Mouse (Mus musculus): Measurements from ENCODE around the gene Adcyap1r1. TPM values are rescaled to one million over a fixed set of nuclear protein-coding genes. Genes with fewer than 3 reads are reported as not detected.

The Adcyap1r1 gene
- polyA plus RNA-seq, 1 experiment from 2014 or later: 20.4 TPM

DNA sequence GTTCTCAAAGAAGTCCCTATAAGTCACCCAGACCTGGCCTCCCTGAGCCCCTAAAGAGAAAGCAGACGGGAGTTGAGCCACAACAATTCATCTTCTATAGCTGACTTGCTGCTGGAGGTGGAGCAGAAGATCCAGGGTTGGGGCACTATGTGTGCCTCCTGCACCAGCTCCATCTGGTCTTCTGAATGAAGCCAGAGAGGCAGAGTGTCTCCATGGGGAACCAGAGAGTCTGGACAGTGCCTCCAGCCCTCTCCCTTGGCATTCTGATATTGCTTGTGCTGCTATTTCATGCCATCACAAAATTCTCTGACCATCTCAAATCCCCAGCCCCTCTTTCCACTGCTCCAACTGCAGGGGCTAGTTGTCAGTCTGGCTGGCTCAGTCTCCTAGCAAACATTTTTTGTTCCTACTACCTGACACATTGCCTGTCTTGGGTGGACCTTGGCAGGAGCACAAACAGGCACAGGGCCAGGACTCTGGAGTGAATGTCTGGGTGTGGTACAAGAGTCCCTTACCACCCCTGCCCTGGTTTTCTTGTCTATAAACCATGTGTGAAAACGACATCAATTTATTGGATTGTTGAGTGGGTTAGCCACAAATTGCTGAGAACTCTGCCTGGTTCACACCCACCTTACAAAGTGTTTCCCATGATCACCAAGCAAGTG lies 32.9 kb upstream of the Adcyap1r1 start:
- H3K4me3 ChIP-seq (ENCODE audit: low read depth, low read length): no peak overlapping the region
- ATAC-seq (ENCODE audit: low FRiP score) (no peak), DNase-seq (ENCODE audit: low spot score, missing footprints) (peak; percentile 26)
- no peaks in the 10 kb centered on the region for H3K9me3 ChIP-seq (ENCODE audit: control insufficient read depth, low read length)
- no peak overlapping the region for H3K4me2 ChIP-seq
- no peaks in the 10 kb centered on the region for H3K27me3 ChIP-seq (ENCODE audit: control insufficient read depth, insufficient read depth, low read length)
- H3K27ac ChIP-seq (ENCODE audit: low read depth, low read length): no peak overlapping the region
- no peaks in the 10 kb centered on the region for H3K36me3 ChIP-seq (ENCODE audit: control insufficient read depth, insufficient read depth, low read length)
- H3K4me1 ChIP-seq (ENCODE audit: control insufficient read depth, insufficient read depth, low read length): peaks cover 21% of the 10 kb centered on the region
- 66% methylated on average over 2 of the region's 2 CpGs for WGBS
- H3K9ac ChIP-seq (ENCODE audit: low read length): no peak overlapping the region

DNA sequence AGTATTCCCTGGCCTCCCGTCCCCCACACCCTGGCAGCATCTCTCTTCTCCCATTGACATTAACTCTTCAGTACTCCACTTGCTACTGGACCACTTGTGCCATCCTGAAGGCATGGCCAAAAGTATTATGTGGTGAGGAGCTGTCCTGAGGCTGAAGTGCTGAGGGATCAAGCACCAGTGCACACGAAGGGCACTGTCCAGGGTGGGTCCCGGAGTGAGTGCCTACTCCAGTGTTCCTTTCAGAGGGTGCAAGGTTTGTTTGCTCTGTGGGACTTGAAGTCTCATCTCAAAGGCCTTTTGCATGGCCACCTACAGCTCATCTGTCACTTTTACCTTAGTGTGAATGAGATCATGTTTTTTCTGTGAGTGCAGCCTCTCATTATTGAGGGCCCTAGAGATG lies 31.4 kb upstream of the Adcyap1r1 start:
- no peaks in the 10 kb centered on the region for H3K27me3 ChIP-seq (ENCODE audit: control insufficient read depth, insufficient read depth, low read length)
- H3K4me2 ChIP-seq: no peak overlapping the region
- H3K4me3 ChIP-seq (ENCODE audit: low read depth, low read length): no peak overlapping the region
- 69% methylated on average over 3 of the region's 3 CpGs for WGBS
- H3K36me3 ChIP-seq (ENCODE audit: control insufficient read depth, insufficient read depth, low read length): no peaks in the 10 kb centered on the region
- ATAC-seq (ENCODE audit: low FRiP score) (peak; percentile 31; the same call in 1 of the 2 replicates), DNase-seq (ENCODE audit: low spot score, missing footprints) (peak; percentile 78)
- no peaks in the 10 kb centered on the region for H3K9me3 ChIP-seq (ENCODE audit: control insufficient read depth, low read length)
- H3K27ac ChIP-seq (ENCODE audit: low read depth, low read length): peak overlapping the region; percentile 53; the same call in 1 of the 2 replicates
- peaks cover 21% of the 10 kb centered on the region for H3K4me1 ChIP-seq (ENCODE audit: control insufficient read depth, insufficient read depth, low read length)
- H3K9ac ChIP-seq (ENCODE audit: low read length): no peak overlapping the region

DNA sequence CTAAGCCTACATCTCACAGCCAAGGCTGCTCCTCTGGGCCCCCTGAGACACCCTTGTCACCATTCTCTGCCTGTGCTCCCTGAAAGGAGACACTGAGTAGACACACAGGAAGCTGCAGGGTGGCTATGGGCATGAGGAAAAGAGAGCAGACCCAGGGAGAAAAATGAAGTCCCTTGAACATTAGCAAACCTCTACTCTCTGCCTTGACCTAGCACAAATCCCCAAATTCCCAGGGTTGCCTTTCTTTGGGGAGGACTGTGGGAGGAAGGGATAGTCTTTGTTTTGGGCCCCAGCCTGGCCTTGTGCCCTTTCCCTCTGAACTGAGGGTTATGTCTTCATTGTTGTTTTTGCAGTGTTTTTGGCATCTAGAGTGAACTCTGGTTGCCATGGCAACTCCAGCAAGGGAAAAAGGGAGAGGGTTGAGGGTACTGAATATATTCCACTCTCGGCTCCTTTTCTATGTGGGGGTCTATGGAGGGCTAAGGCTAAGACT lies 30.9 kb upstream of the Adcyap1r1 start:
- no peaks in the 10 kb centered on the region for H3K27me3 ChIP-seq (ENCODE audit: control insufficient read depth, insufficient read depth, low read length)
- peaks cover 18% of the 10 kb centered on the region for H3K4me1 ChIP-seq (ENCODE audit: control insufficient read depth, insufficient read depth, low read length)
- 0 out of 2 replicates have a peak overlapping the region, but pooled peaks have one; percentile 1 for H3K4me2 ChIP-seq
- H3K27ac ChIP-seq (ENCODE audit: low read depth, low read length): peak overlapping the region; percentile 53; the same call in 1 of the 2 replicates
- ATAC-seq (ENCODE audit: low FRiP score) (peak; percentile 85), DNase-seq (ENCODE audit: low spot score, missing footprints) (peak; percentile 89)
- H3K4me3 ChIP-seq (ENCODE audit: low read depth, low read length): no peak overlapping the region
- no peaks in the 10 kb centered on the region for H3K9me3 ChIP-seq (ENCODE audit: control insufficient read depth, low read length)
- H3K36me3 ChIP-seq (ENCODE audit: control insufficient read depth, insufficient read depth, low read length): no peaks in the 10 kb centered on the region
- H3K9ac ChIP-seq (ENCODE audit: low read length): no peak overlapping the region; the same call in 1 of the 2 replicates
- 7% methylated on average over 1 of the region's 1 CpGs for WGBS

DNA sequence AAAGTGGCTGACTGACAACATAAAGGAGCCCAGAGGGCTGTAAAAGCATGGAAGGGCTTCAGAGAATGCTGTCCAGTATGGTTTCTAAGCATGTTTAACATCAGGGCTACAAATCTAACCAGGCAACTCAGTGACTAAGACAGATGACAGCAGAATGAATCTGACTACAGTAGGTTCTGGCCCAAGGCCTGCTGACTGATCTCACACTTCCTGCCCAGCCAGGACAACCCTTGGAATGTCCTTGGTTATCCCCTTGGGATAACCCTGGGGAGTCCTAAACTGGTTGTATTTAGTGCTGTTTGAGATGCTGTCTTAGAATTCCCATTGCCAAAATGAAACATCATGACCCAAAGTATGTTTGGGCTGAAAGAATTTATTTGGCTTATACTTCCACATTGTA lies 19.7 kb upstream of the Adcyap1r1 start:
- Histone ChIP-seq H3K9ac (ENCODE audit: low read length) (no peak overlapping the region), H3K27me3 (ENCODE audit: control insufficient read depth, insufficient read depth, low read length) (no peaks in the 10 kb centered on the region), H3K4me2 (no peak overlapping the region), H3K27ac (ENCODE audit: low read depth, low read length) (no peak overlapping the region), H3K4me3 (ENCODE audit: low read depth, low read length) (no peak overlapping the region), H3K36me3 (ENCODE audit: control insufficient read depth, insufficient read depth, low read length) (no peaks in the 10 kb centered on the region), H3K9me3 (ENCODE audit: control insufficient read depth, low read length) (no peaks in the 10 kb centered on the region), H3K4me1 (ENCODE audit: control insufficient read depth, insufficient read depth, low read length) (peaks cover 20% of the 10 kb centered on the region)
- ATAC-seq (ENCODE audit: low FRiP score) (no peak), DNase-seq (ENCODE audit: low spot score, missing footprints) (peak; percentile 44)

DNA sequence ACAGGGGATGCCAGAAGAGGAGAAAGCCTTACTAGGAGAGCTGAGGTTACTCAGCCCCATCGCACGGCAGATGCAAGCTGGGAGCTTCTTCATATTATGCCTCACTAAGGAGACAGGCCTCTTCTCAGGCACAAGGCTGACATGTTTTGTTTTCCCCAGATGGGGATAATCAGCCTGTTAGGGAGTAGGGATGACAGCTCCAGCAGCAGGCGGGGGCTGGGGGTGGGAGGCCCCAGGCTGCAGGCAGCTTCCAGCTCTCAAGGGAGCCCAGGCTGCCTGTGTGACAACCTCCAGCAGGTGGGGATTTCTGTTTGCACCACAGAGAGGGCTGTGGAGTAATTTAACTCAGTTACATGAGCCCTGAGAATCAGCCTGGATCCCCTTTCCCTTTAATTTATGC lies 17.4 kb upstream of the Adcyap1r1 start:
- H3K4me1 ChIP-seq (ENCODE audit: control insufficient read depth, insufficient read depth, low read length): peaks cover 20% of the 10 kb centered on the region
- H3K27ac ChIP-seq (ENCODE audit: low read depth, low read length): peak overlapping the region; percentile 22; the same call in 1 of the 2 replicates
- ATAC-seq (ENCODE audit: low FRiP score) (peak; percentile 74), DNase-seq (ENCODE audit: low spot score, missing footprints) (peak; percentile 84)
- 0 out of 2 replicates have a peak overlapping the region, but pooled peaks have one; percentile 4 for H3K9ac ChIP-seq (ENCODE audit: low read length)
- WGBS: 22% methylated on average over 3 of the region's 3 CpGs
- no peaks in the 10 kb centered on the region for H3K27me3 ChIP-seq (ENCODE audit: control insufficient read depth, insufficient read depth, low read length)
- no peak overlapping the region for H3K4me3 ChIP-seq (ENCODE audit: low read depth, low read length)
- no peaks in the 10 kb centered on the region for H3K9me3 ChIP-seq (ENCODE audit: control insufficient read depth, low read length)
- no peak overlapping the region for H3K4me2 ChIP-seq
- no peaks in the 10 kb centered on the region for H3K36me3 ChIP-seq (ENCODE audit: control insufficient read depth, insufficient read depth, low read length)

DNA sequence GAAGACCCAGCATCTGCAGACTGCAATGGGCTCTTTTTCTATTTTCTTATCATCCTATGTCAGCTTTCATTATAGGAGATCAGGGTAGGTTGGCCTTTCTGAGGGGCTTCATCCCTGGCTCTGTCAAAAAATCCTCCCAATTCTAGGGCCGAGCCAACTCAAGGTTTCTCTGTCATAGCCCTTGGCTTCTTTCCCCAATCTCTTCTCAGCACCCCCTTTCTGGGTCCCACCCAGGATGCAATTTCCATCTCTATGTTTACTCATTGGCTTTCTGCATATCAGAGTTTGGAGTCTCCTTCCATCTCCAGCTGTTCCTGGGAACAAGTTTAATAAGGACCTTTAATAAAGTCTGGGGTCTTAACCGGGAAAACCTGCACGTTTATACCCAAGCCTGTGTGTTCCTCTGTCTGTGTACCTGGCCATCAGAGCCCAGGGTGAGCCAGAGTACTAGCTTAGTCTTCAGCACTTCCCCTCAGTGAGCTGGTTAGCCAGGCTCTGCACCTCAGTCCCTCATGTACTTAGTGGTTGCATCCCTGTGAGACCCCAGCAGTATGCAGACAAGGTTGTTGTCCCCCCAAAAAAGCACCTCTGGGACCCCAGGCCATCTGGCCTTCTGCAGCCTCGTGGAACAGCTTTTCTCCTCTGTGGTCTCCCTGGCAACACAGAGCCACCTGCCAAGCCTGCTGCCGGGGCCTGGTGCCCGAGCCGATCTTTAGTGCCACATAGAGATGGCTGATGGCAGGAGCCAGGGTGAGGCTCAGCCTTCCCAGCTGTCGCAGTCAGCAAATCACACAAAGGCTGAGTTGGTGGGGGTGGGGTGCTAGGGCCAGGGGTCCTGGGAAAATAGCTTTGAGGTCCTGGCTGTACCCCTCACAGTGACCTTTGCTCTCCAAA lies 16.3 kb upstream of the Adcyap1r1 start:
- Histone ChIP-seq H3K9me3 (ENCODE audit: control insufficient read depth, low read length) (no peaks in the 10 kb centered on the region), H3K27me3 (ENCODE audit: control insufficient read depth, insufficient read depth, low read length) (no peaks in the 10 kb centered on the region), H3K27ac (ENCODE audit: low read depth, low read length) (peak overlapping the region; percentile 49; the same call in 1 of the 2 replicates), H3K36me3 (ENCODE audit: control insufficient read depth, insufficient read depth, low read length) (no peaks in the 10 kb centered on the region), H3K4me2 (no peak overlapping the region), H3K9ac (ENCODE audit: low read length) (no peak overlapping the region), H3K4me3 (ENCODE audit: low read depth, low read length) (no peak overlapping the region), H3K4me1 (ENCODE audit: control insufficient read depth, insufficient read depth, low read length) (peaks cover 20% of the 10 kb centered on the region)
- peak; percentile 84 for ATAC-seq (ENCODE audit: low FRiP score)
- 42% methylated on average over 8 of the region's 8 CpGs for WGBS
- DNase-seq (ENCODE audit: low spot score, missing footprints): no peak

DNA sequence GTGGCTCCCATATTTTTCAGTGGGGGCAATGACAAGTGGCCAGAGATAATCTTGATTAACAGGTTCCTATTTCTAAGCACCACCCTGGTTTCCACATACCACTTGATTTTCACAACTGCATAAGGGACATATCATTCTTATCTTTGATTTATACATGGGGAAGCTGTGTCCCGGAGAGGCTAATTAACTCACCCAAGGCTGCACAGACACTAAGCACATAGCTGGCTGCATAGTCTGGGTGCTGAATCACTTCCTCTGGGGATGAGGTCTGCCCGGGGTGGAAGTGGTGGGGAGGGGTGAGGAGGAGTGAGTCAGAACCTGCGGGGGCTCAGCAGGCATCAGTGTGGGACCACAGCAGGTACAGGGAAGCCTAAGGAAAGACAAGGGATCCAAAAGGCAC lies 13.9 kb upstream of the Adcyap1r1 start:
- ATAC-seq (ENCODE audit: low FRiP score) (no peak), DNase-seq (ENCODE audit: low spot score, missing footprints) (peak; percentile 41)
- WGBS: 70% methylated on average over 3 of the region's 3 CpGs
- H3K4me3 ChIP-seq (ENCODE audit: low read depth, low read length): no peak overlapping the region
- H3K36me3 ChIP-seq (ENCODE audit: control insufficient read depth, insufficient read depth, low read length): no peaks in the 10 kb centered on the region
- H3K27me3 ChIP-seq (ENCODE audit: control insufficient read depth, insufficient read depth, low read length): no peaks in the 10 kb centered on the region
- no peaks in the 10 kb centered on the region for H3K9me3 ChIP-seq (ENCODE audit: control insufficient read depth, low read length)
- no peak overlapping the region for H3K4me2 ChIP-seq
- H3K9ac ChIP-seq (ENCODE audit: low read length): no peak overlapping the region
- peaks cover 20% of the 10 kb centered on the region for H3K4me1 ChIP-seq (ENCODE audit: control insufficient read depth, insufficient read depth, low read length)
- no peak overlapping the region for H3K27ac ChIP-seq (ENCODE audit: low read depth, low read length)

DNA sequence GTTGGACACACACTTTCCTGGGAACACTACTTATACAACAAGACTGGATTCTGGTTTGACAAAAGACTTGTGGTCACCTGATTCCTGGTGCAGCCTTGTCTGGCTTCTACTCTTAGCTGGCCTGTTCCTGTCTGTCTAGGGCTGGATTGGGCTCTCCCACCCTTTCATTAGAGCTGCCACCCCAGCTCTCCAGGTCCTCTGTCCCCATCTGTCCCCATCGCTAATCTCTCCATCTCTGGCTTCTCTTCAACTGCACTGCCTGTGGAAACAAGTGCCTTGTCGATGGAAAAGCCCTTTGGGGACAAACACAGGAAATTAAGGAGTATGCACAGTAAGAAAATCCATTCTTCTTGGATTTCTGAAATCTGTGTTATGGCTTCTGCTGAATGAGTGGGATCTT lies 12.9 kb upstream of the Adcyap1r1 start:
- Histone ChIP-seq H3K9ac (ENCODE audit: low read length) (no peak overlapping the region), H3K9me3 (ENCODE audit: control insufficient read depth, low read length) (no peaks in the 10 kb centered on the region)

More for the DNA sequence above, 12.9 kb upstream of the Adcyap1r1 start:
- WGBS: 85% methylated on average over 2 of the region's 2 CpGs
- no peaks in the 10 kb centered on the region for H3K36me3 ChIP-seq (ENCODE audit: control insufficient read depth, insufficient read depth, low read length)
- H3K27me3 ChIP-seq (ENCODE audit: control insufficient read depth, insufficient read depth, low read length): no peaks in the 10 kb centered on the region
- DNase-seq (ENCODE audit: low spot score, missing footprints): no peak
- no peak overlapping the region for H3K4me3 ChIP-seq (ENCODE audit: low read depth, low read length)
- H3K4me1 ChIP-seq (ENCODE audit: control insufficient read depth, insufficient read depth, low read length): peaks cover 24% of the 10 kb centered on the region
- no peak for ATAC-seq (ENCODE audit: low FRiP score)
- H3K27ac ChIP-seq (ENCODE audit: low read depth, low read length): no peak overlapping the region
- no peak overlapping the region for H3K4me2 ChIP-seq

Measured in midbrain, embryonic 11.5 days (tissue).